13 mouse cellular contexts compared by ENCODE assay signal in genomic region chr2:77143536-77143935, GRCm38 (mm10).
"Had no signal": no experiment of that assay in that cellular context is flagged by ENCODE, and none has a peak within 500 bp of the region (broad histone marks: within the 10 kb centered on the region; RNA-seq: fewer than 3 reads in every experiment).

No protein-coding gene starts in this region.

- H3K4me3 ChIP-seq: limb, embryonic 15.5 days; liver, embryonic 12.5 days; midbrain, embryonic 13.5 days; myocyte; neural tube, embryonic 15.5 days had no signal

- H3K4me2 ChIP-seq: limb, embryonic 15.5 days; liver, embryonic 12.5 days; midbrain, embryonic 13.5 days; neural tube, embryonic 15.5 days had no signal

- H3K9ac ChIP-seq: limb, embryonic 15.5 days; liver, embryonic 12.5 days; midbrain, embryonic 13.5 days; neural tube, embryonic 15.5 days had no signal

- H3K27ac ChIP-seq: limb, embryonic 15.5 days; liver, embryonic 12.5 days; midbrain, embryonic 13.5 days; neural tube, embryonic 15.5 days had no signal

- H3K9me3 ChIP-seq: limb, embryonic 15.5 days; liver, embryonic 12.5 days; midbrain, embryonic 13.5 days; neural tube, embryonic 15.5 days had no signal

- H3K27me3 ChIP-seq: limb, embryonic 15.5 days; liver, embryonic 12.5 days; midbrain, embryonic 13.5 days; neural tube, embryonic 15.5 days had no signal

- H3K4me1 ChIP-seq: liver, embryonic 12.5 days had no signal

- H3K36me3 ChIP-seq: limb, embryonic 15.5 days; liver, embryonic 12.5 days; midbrain, embryonic 13.5 days; neural tube, embryonic 15.5 days had no signal

- ATAC-seq: intestine, embryonic 16.5 days; liver, embryonic 12.5 days; midbrain, embryonic 13.5 days had no signal

- DNase-seq: kidney, adult 8-10 months; kidney, postnatal 14 days; layer of hippocampus, adult 9-11 months; layer of hippocampus, postnatal 36 days; lung, postnatal 10 days; thymus, adult 2 months; thymus, postnatal 25 days had no signal
